Mouse (Mus musculus): ENCODE measurements around the gene Oip5. TPM values are rescaled to one million over a fixed set of nuclear protein-coding genes. Genes with fewer than 3 reads are reported as not detected.
"Not testable (repeated sequence)": the region's sequence is repeated elsewhere in the genome, so short reads cannot be mapped to it uniquely, and the experiment has no call there.

The Oip5 gene
- 3.7 TPM for polyA plus RNA-seq (2012; fragmentation: generic; extraction: Trizol)

GRCm38 (mm10) chr2:119618199-119618982 lies at the start of gene Oip5, which contains the start of gene Nusap1:
TSS of gene Oip5 (minus strand) at chr2:119618469.
TSS of gene Nusap1 (plus strand) at chr2:119618298.
- Histone ChIP-seq H3K27me3 (ENCODE audit: control insufficient read depth, insufficient read depth, insufficient read length) (no peaks in the 10 kb centered on the region), H3K36me3 (ENCODE audit: control insufficient read depth, insufficient read depth) (no peaks in the 10 kb centered on the region), H3K4me3 (peak within 1 kb of the TSS; percentile 89), H3K79me2 (ENCODE audit: control insufficient read depth, insufficient read depth) (peaks cover 31% of the 10 kb centered on the region), H3K4me2 (ENCODE audit: low read depth) (peak within 1 kb of the TSS; percentile 71), H3ac (ENCODE audit: control insufficient read depth, insufficient read length) (peak within 1 kb of the TSS; percentile 29)
- peak; percentile 89 for TF ChIP-seq E2F4 (IDR thresholded peaks at IDR 0.05; ENCODE audit: insufficient read depth)
- TF ChIP-seq SRF (IDR thresholded peaks at IDR 0.05; ENCODE audit: control insufficient read depth, insufficient read length, low read depth), result no peak
- TF ChIP-seq MYOD1 (IDR thresholded peaks at IDR 0.05; ENCODE audit: control insufficient read depth in 1 of 3, insufficient read length in 2 of 3, low read depth in 2 of 3), result peak in 1 of 3 experiments; percentile 28
- TF ChIP-seq POLR2A (IDR thresholded peaks at IDR 0.05; ENCODE audit: insufficient read length, low read depth), result peak; percentile 54
- no peak for TF ChIP-seq USF1 (IDR thresholded peaks at IDR 0.05; ENCODE audit: low read depth)
- no peak for TF ChIP-seq TCF12 (IDR thresholded peaks at IDR 0.05; ENCODE audit: insufficient read depth, poor library complexity, severe bottlenecking)
- peak; percentile 20 for TF ChIP-seq POLR2AphosphoS2 (IDR thresholded peaks at IDR 0.05; ENCODE audit: insufficient read length, low read depth)
- TF ChIP-seq MAX (IDR thresholded peaks at IDR 0.05; ENCODE audit: low read depth), result no peak
- TF ChIP-seq CEBPB (IDR thresholded peaks at IDR 0.05; ENCODE audit: insufficient read depth, poor library complexity, severe bottlenecking), result no peak
- TF ChIP-seq TCF3 (IDR thresholded peaks at IDR 0.05; ENCODE audit: insufficient read length, low read depth), result no peak
- TF ChIP-seq MYOG (IDR thresholded peaks at IDR 0.05; ENCODE audit: control insufficient read depth in 1 of 3, insufficient read depth in 1 of 3, insufficient read length in 2 of 3, low read depth in 2 of 3), result no peak
- TF ChIP-seq REST (IDR thresholded peaks at IDR 0.05; ENCODE audit: insufficient read depth, insufficient read length), result no peak

DNA sequence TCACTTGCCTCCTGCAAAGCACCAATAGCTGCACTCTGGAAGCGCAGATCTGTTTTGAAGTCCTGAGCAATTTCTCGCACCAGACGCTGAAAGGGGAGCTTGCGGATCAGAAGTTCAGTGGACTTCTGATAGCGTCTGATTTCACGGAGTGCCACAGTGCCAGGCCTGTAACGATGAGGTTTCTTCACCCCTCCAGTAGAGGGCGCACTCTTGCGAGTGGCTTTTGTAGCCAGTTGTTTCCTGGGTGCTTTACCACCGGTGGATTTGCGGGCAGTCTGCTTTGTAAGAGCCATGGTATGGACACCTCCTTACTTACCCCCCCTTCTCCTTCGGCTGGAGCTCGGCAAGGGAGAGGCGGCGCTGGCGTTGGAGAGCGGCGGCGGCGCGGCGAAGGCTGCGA lies 47.5 kb upstream of the Oip5 start:
- not testable (repeated sequence) for H3K4me2 ChIP-seq (ENCODE audit: low read depth); H3K4me3 ChIP-seq; H3K36me3 ChIP-seq (ENCODE audit: control insufficient read depth, insufficient read depth); H3K27me3 ChIP-seq (ENCODE audit: control insufficient read depth, insufficient read depth, insufficient read length); H3ac ChIP-seq (ENCODE audit: control insufficient read depth, insufficient read length)
- H3K79me2 ChIP-seq (ENCODE audit: control insufficient read depth, insufficient read depth), result peaks cover 11% of the 10 kb centered on the region

GRCm38 (mm10) chr2:119662220-119663182 lies 44.2 kb upstream of the Oip5 start, which contains the start of gene Ndufaf1:
TSS of gene Ndufaf1 (minus strand) at chr2:119662827.
- no peak for TF ChIP-seq CEBPB (IDR thresholded peaks at IDR 0.05; ENCODE audit: insufficient read depth, poor library complexity, severe bottlenecking)
- TF ChIP-seq MYOD1 (IDR thresholded peaks at IDR 0.05; ENCODE audit: control insufficient read depth in 1 of 3, insufficient read length in 2 of 3, low read depth in 2 of 3), result no peak
- peak; percentile 59 for TF ChIP-seq POLR2A (IDR thresholded peaks at IDR 0.05; ENCODE audit: insufficient read length, low read depth)
- peak; percentile 34 for TF ChIP-seq MAX (IDR thresholded peaks at IDR 0.05; ENCODE audit: low read depth)
- TF ChIP-seq POLR2AphosphoS2 (IDR thresholded peaks at IDR 0.05; ENCODE audit: insufficient read length, low read depth), result peak; percentile 68
- peaks cover 19% of the 10 kb centered on the region for H3K79me2 ChIP-seq (ENCODE audit: control insufficient read depth, insufficient read depth)

GRCm38 (mm10) chr2:119644254-119644653 lies 26.0 kb upstream of the Oip5 start:
- TF ChIP-seq TCF3 (IDR thresholded peaks at IDR 0.05; ENCODE audit: insufficient read length, low read depth) (no peak), POLR2A (IDR thresholded peaks at IDR 0.05; ENCODE audit: insufficient read length, low read depth) (no peak), MYOD1 (IDR thresholded peaks at IDR 0.05; ENCODE audit: control insufficient read depth in 1 of 3, insufficient read length in 2 of 3, low read depth in 2 of 3) (no peak), USF1 (IDR thresholded peaks at IDR 0.05; ENCODE audit: low read depth) (no peak), TCF12 (IDR thresholded peaks at IDR 0.05; ENCODE audit: insufficient read depth, poor library complexity, severe bottlenecking) (no peak)
- no peaks in the 10 kb centered on the region for H3K79me2 ChIP-seq (ENCODE audit: control insufficient read depth, insufficient read depth)
- H3K4me3 ChIP-seq, result no peak overlapping the region
- peaks cover 38% of the 10 kb centered on the region for H3K36me3 ChIP-seq (ENCODE audit: control insufficient read depth, insufficient read depth)
- no peak overlapping the region for H3ac ChIP-seq (ENCODE audit: control insufficient read depth, insufficient read length)
- H3K4me2 ChIP-seq (ENCODE audit: low read depth), result no peak overlapping the region
- no peaks in the 10 kb centered on the region for H3K27me3 ChIP-seq (ENCODE audit: control insufficient read depth, insufficient read depth, insufficient read length)

More at GRCm38 (mm10) chr2:119662220-119663182, 44.2 kb upstream of the Oip5 start, which contains the start of gene Ndufaf1:
- H3K4me3 ChIP-seq, result peak within 1 kb of the TSS; percentile 79
- no peaks in the 10 kb centered on the region for H3K27me3 ChIP-seq (ENCODE audit: control insufficient read depth, insufficient read depth, insufficient read length)
- no peaks in the 10 kb centered on the region for H3K36me3 ChIP-seq (ENCODE audit: control insufficient read depth, insufficient read depth)
- H3ac ChIP-seq (ENCODE audit: control insufficient read depth, insufficient read length), result peak within 1 kb of the TSS; percentile 49
- peak within 1 kb of the TSS; percentile 96 for H3K4me2 ChIP-seq (ENCODE audit: low read depth)

All from myocyte (in vitro differentiated cells).